In genomic region chr17:83517280-83518015, GRCm38 (mm10) we compare ENCODE assay signal across 8 mouse cellular contexts. TPM values are rescaled to one million over a fixed set of nuclear protein-coding genes. Genes with fewer than 3 reads are reported as not detected.
DNase-seq lines count a peak whose midpoint lies in the region; ATAC-seq and TF ChIP-seq lines count a peak whose summit lies in the region.

Gene Cox7a2l (minus strand): TSS chr17:83517330.

- TF ChIP-seq CTCF in kidney, adult 2 months (conservative IDR thresholded peaks at IDR 0.05; ENCODE audit: insufficient read depth, insufficient read length, low read depth, low read length): no peak
- TF ChIP-seq CTCF in stomach, postnatal 0 days (IDR thresholded peaks at IDR 0.05; ENCODE audit: low read depth): no peak

- TF ChIP-seq EP300 in stomach, postnatal 0 days (optimal IDR thresholded peaks at IDR 0.05): no peak

- no peaks in the 10 kb centered on the region for H3K27me3 ChIP-seq in kidney, adult 2 months (replicated peaks; ENCODE audit: control insufficient read depth, insufficient read depth, low read length)
- no peaks in the 10 kb centered on the region for H3K27me3 ChIP-seq in intestine, embryonic 16.5 days (replicated peaks; ENCODE audit: control insufficient read depth, insufficient read depth, low read length)
- H3K27me3 ChIP-seq in liver, embryonic 15.5 days: no peaks in the 10 kb centered on the region
- no peaks in the 10 kb centered on the region for H3K27me3 ChIP-seq in stomach, postnatal 0 days (ENCODE audit: control insufficient read depth, insufficient read depth, low read length)

- no peaks in the 10 kb centered on the region for H3K9me3 ChIP-seq in intestine, embryonic 16.5 days (ENCODE audit: control insufficient read depth, low read length)
- no peaks in the 10 kb centered on the region for H3K9me3 ChIP-seq in liver, embryonic 15.5 days (replicated peaks)
- H3K9me3 ChIP-seq in stomach, postnatal 0 days (ENCODE audit: control insufficient read depth, low read length): no peaks in the 10 kb centered on the region

- H3K9ac ChIP-seq in intestine, embryonic 16.5 days (ENCODE audit: low read depth, low read length): no peak within 1 kb of the TSS
- no peak within 1 kb of the TSS for H3K9ac ChIP-seq in liver, embryonic 15.5 days
- no peak within 1 kb of the TSS for H3K9ac ChIP-seq in stomach, postnatal 0 days (ENCODE audit: low read length)

- peaks cover 7% of the 10 kb centered on the region; the same call in 1 of the 2 replicates for H3K4me1 ChIP-seq in kidney, adult 2 months (ENCODE audit: control insufficient read depth, insufficient read depth, low read length)
- H3K4me1 ChIP-seq in intestine, embryonic 16.5 days (ENCODE audit: control insufficient read depth, insufficient read depth, low read length): peaks cover 8% of the 10 kb centered on the region
- H3K4me1 ChIP-seq in liver, embryonic 15.5 days (replicated peaks): peaks cover 23% of the 10 kb centered on the region
- H3K4me1 ChIP-seq in stomach, postnatal 0 days (replicated peaks; ENCODE audit: control insufficient read depth, insufficient read depth): peaks cover 9% of the 10 kb centered on the region

- no peaks in the 10 kb centered on the region for H3K36me3 ChIP-seq in kidney, adult 2 months (ENCODE audit: control insufficient read depth, insufficient read depth, low read length)
- H3K36me3 ChIP-seq in intestine, embryonic 16.5 days (ENCODE audit: control insufficient read depth, insufficient read depth, low read length): no peaks in the 10 kb centered on the region
- no peaks in the 10 kb centered on the region for H3K36me3 ChIP-seq in liver, embryonic 15.5 days (replicated peaks)
- H3K36me3 ChIP-seq in stomach, postnatal 0 days (ENCODE audit: control insufficient read depth, insufficient read depth, low read length): no peaks in the 10 kb centered on the region

- WGBS in kidney, adult 2 months: 85% methylated on average over 8 of the region's 8 CpGs
- WGBS in intestine, embryonic 16.5 days: 89% methylated on average over 8 of the region's 8 CpGs
- 81% methylated on average over 8 of the region's 8 CpGs for WGBS in liver, embryonic 15.5 days (ENCODE audit: insufficient replicate concordance)
- 88% methylated on average over 8 of the region's 8 CpGs for WGBS in stomach, postnatal 0 days

- no peak for TF ChIP-seq POLR2A in kidney, adult 2 months (IDR thresholded peaks at IDR 0.05; ENCODE audit: low read depth, low read length)

- H3K27ac ChIP-seq in kidney, adult 2 months (ENCODE audit: insufficient read depth, low read depth, low read length): no peak within 1 kb of the TSS
- H3K27ac ChIP-seq in intestine, embryonic 16.5 days (ENCODE audit: low read length): no peak within 1 kb of the TSS
- no peak within 1 kb of the TSS for H3K27ac ChIP-seq in liver, embryonic 15.5 days (replicated peaks)
- no peak within 1 kb of the TSS for H3K27ac ChIP-seq in stomach, postnatal 0 days (replicated peaks)

- no peak within 1 kb of the TSS for H3K4me2 ChIP-seq in intestine, embryonic 16.5 days (ENCODE audit: low read depth, low read length)
- no peak within 1 kb of the TSS for H3K4me2 ChIP-seq in liver, embryonic 15.5 days
- no peak within 1 kb of the TSS for H3K4me2 ChIP-seq in stomach, postnatal 0 days (replicated peaks; ENCODE audit: low read depth)

- no peak for DNase-seq in kidney, adult 2 months
- no peak for DNase-seq in kidney, adult 9 months
- DNase-seq in brain, adult 2 months (ENCODE audit: low read depth, low spot score): peak; percentile 88
- no peak for DNase-seq in gastrocnemius, postnatal 25 days
- DNase-seq in stomach, postnatal 0 days (ENCODE audit: low spot score): no peak
- no peak for DNase-seq in kidney, adult 8-10 months

- no peak for ATAC-seq in intestine, embryonic 16.5 days
- no peak for ATAC-seq in liver, embryonic 15.5 days (ENCODE audit: insufficient read depth)
- no peak for ATAC-seq in stomach, postnatal 0 days (ENCODE audit: low FRiP score, low TSS enrichment)

- H3K4me3 ChIP-seq in kidney, adult 2 months (ENCODE audit: insufficient read depth, low read depth, low read length): no peak within 1 kb of the TSS
- no peak within 1 kb of the TSS for H3K4me3 ChIP-seq in intestine, embryonic 16.5 days (ENCODE audit: low read length)
- no peak within 1 kb of the TSS for H3K4me3 ChIP-seq in liver, embryonic 15.5 days (replicated peaks)
- no peak within 1 kb of the TSS for H3K4me3 ChIP-seq in stomach, postnatal 0 days (ENCODE audit: low read depth, low read length)

RNA-seq across cellular contexts. Expression of gene Cox7a2l, which starts in this region (rescaled TPM):
- 165 and 201 TPM in 2 replicates for polyA plus RNA-seq in kidney, adult 2 months (2012; rRNA removed)
- 100 to 1,000 TPM; 134 to 151 TPM for total RNA-seq in gastrocnemius, postnatal 25 days (2021)
- polyA plus RNA-seq in intestine, embryonic 16.5 days (2015; fragmentation: Nextera tagmentation; extraction: Ambion mirVana): 189 and 191 TPM in 2 replicates
- polyA plus RNA-seq in liver, embryonic 15.5 days (2015; fragmentation: Nextera tagmentation; extraction: Ambion mirVana): 59.8 and 61.9 TPM in 2 replicates
- 163 and 183 TPM in 2 replicates for polyA plus RNA-seq in stomach, postnatal 0 days (2015; fragmentation: Nextera tagmentation; extraction: Ambion mirVana)
